In genomic region chr3:140313795-140314194, GRCm38 (mm10) we compare ENCODE assay signal across 21 mouse cellular contexts.
DNase-seq lines count a peak whose midpoint lies in the region; ATAC-seq lines count a peak whose summit lies in the region.
"Had no signal": no experiment of that assay in that cellular context is flagged by ENCODE, and none has a peak within 500 bp of the region (broad histone marks: within the 10 kb centered on the region; RNA-seq: fewer than 3 reads in every experiment).

No protein-coding gene starts in this region.

- no peaks in the 10 kb centered on the region for H3K9me3 ChIP-seq in embryonic facial prominence, embryonic 14.5 days (ENCODE audit: control insufficient read depth, low read length)
- no peaks in the 10 kb centered on the region for H3K9me3 ChIP-seq in embryonic facial prominence, embryonic 10.5 days
- H3K9me3 ChIP-seq in heart, embryonic 15.5 days (replicated peaks), result no peaks in the 10 kb centered on the region
- H3K9me3 ChIP-seq in forebrain, embryonic 14.5 days (replicated peaks; ENCODE audit: control insufficient read depth, low read length), result no peaks in the 10 kb centered on the region
- H3K9me3 ChIP-seq: embryonic facial prominence, embryonic 12.5 days; hindbrain, embryonic 10.5 days; limb, embryonic 13.5 days; liver, embryonic 13.5 days; lung, embryonic 15.5 days; neural tube, embryonic 12.5 days had no signal

- peak; percentile 51 for DNase-seq in embryonic facial prominence, embryonic 14.5 days (ENCODE audit: low spot score)
- no peak for DNase-seq in embryonic facial prominence, embryonic 10.5 days (ENCODE audit: low spot score)
- DNase-seq in heart, postnatal 25 days (ENCODE audit: low spot score), result no peak
- DNase-seq in left cerebral cortex, postnatal 4 days, result peak; percentile 12
- DNase-seq in left cerebral cortex, postnatal 36 days (ENCODE audit: low spot score in 2 of 2), result no peak
- DNase-seq in forebrain, embryonic 14.5 days (ENCODE audit: low spot score), result peak; percentile 72
- no peak for DNase-seq in gastrocnemius, adult 18-20 months (ENCODE audit: low spot score)
- DNase-seq: adrenal gland, postnatal 25 days; cerebellum, adult 2 months; gastrocnemius, postnatal 36 days; kidney, adult 8-10 months; kidney, postnatal 36 days; liver, embryonic 13.5 days; thymus, postnatal 14 days had no signal

- H3K4me1 ChIP-seq in embryonic facial prominence, embryonic 14.5 days (ENCODE audit: control insufficient read depth, insufficient read depth, low read length), result no peaks in the 10 kb centered on the region
- H3K4me1 ChIP-seq in embryonic facial prominence, embryonic 10.5 days, result no peaks in the 10 kb centered on the region
- H3K4me1 ChIP-seq in heart, embryonic 15.5 days (replicated peaks), result peaks cover 4% of the 10 kb centered on the region
- H3K4me1 ChIP-seq in forebrain, embryonic 14.5 days (ENCODE audit: control insufficient read depth, insufficient read depth, low read length), result no peaks in the 10 kb centered on the region
- H3K4me1 ChIP-seq: embryonic facial prominence, embryonic 12.5 days; hindbrain, embryonic 10.5 days; limb, embryonic 13.5 days; liver, embryonic 13.5 days; lung, embryonic 15.5 days; neural tube, embryonic 12.5 days had no signal

- no peak overlapping the region for H3K4me3 ChIP-seq in embryonic facial prominence, embryonic 14.5 days (ENCODE audit: low read depth, low read length)
- no peak overlapping the region for H3K4me3 ChIP-seq in embryonic facial prominence, embryonic 10.5 days
- H3K4me3 ChIP-seq in heart, embryonic 15.5 days, result no peak overlapping the region
- no peak overlapping the region for H3K4me3 ChIP-seq in forebrain, embryonic 14.5 days (ENCODE audit: low read depth, low read length)
- H3K4me3 ChIP-seq: embryonic facial prominence, embryonic 12.5 days; hindbrain, embryonic 10.5 days; limb, embryonic 13.5 days; liver, embryonic 13.5 days; lung, embryonic 15.5 days; neural tube, embryonic 12.5 days had no signal

- no peak overlapping the region for H3K9ac ChIP-seq in embryonic facial prominence, embryonic 14.5 days (ENCODE audit: low read depth, low read length)
- no peak overlapping the region for H3K9ac ChIP-seq in heart, embryonic 15.5 days
- H3K9ac ChIP-seq in forebrain, embryonic 14.5 days (ENCODE audit: low read length), result no peak overlapping the region
- H3K9ac ChIP-seq: embryonic facial prominence, embryonic 12.5 days; limb, embryonic 13.5 days; liver, embryonic 13.5 days; lung, embryonic 15.5 days; neural tube, embryonic 12.5 days had no signal

- H3K4me2 ChIP-seq in embryonic facial prominence, embryonic 14.5 days (ENCODE audit: low read depth, low read length), result no peak overlapping the region
- H3K4me2 ChIP-seq in heart, embryonic 15.5 days, result peak overlapping the region; percentile 6; the same call in 1 of the 2 replicates
- no peak overlapping the region for H3K4me2 ChIP-seq in forebrain, embryonic 14.5 days (ENCODE audit: low read length)
- H3K4me2 ChIP-seq: embryonic facial prominence, embryonic 12.5 days; limb, embryonic 13.5 days; liver, embryonic 13.5 days; lung, embryonic 15.5 days; midbrain, embryonic 11.5 days; neural tube, embryonic 12.5 days had no signal

- no peak; the same call in 1 of the 2 replicates for ATAC-seq in embryonic facial prominence, embryonic 14.5 days (ENCODE audit: low read depth)
- ATAC-seq in heart, embryonic 15.5 days (replicated peaks; ENCODE audit: insufficient number of reproducible peaks, insufficient read depth, low FRiP score, low read depth), result peak; percentile 43; the same call in 1 of the 2 replicates
- peak; percentile 62 for ATAC-seq in forebrain, embryonic 14.5 days

- no peaks in the 10 kb centered on the region for H3K27me3 ChIP-seq in embryonic facial prominence, embryonic 14.5 days (replicated peaks; ENCODE audit: control insufficient read depth, insufficient read depth, low read length)
- no peaks in the 10 kb centered on the region for H3K27me3 ChIP-seq in embryonic facial prominence, embryonic 10.5 days (replicated peaks; ENCODE audit: low read depth, poor library complexity, severe bottlenecking)
- peaks cover 4% of the 10 kb centered on the region; the same call in 1 of the 2 replicates for H3K27me3 ChIP-seq in heart, embryonic 15.5 days
- H3K27me3 ChIP-seq in forebrain, embryonic 14.5 days (replicated peaks; ENCODE audit: control insufficient read depth, insufficient read depth, low read length), result no peaks in the 10 kb centered on the region
- H3K27me3 ChIP-seq: embryonic facial prominence, embryonic 12.5 days; limb, embryonic 13.5 days; liver, embryonic 13.5 days; lung, embryonic 15.5 days; neural tube, embryonic 12.5 days had no signal

- no peaks in the 10 kb centered on the region for H3K36me3 ChIP-seq in embryonic facial prominence, embryonic 14.5 days (ENCODE audit: control insufficient read depth, insufficient read depth, low read length)
- H3K36me3 ChIP-seq in embryonic facial prominence, embryonic 10.5 days (replicated peaks), result no peaks in the 10 kb centered on the region
- H3K36me3 ChIP-seq in heart, embryonic 15.5 days, result no peaks in the 10 kb centered on the region
- no peaks in the 10 kb centered on the region for H3K36me3 ChIP-seq in forebrain, embryonic 14.5 days (ENCODE audit: control insufficient read depth, insufficient read depth, low read length)
- H3K36me3 ChIP-seq: embryonic facial prominence, embryonic 12.5 days; hindbrain, embryonic 10.5 days; limb, embryonic 13.5 days; liver, embryonic 13.5 days; lung, embryonic 15.5 days; neural tube, embryonic 12.5 days had no signal

- 30% methylated on average over 2 of the region's 2 CpGs for WGBS in embryonic facial prominence, embryonic 14.5 days
- 63% methylated on average over 2 of the region's 2 CpGs for WGBS in embryonic facial prominence, embryonic 10.5 days
- 16% methylated on average over 2 of the region's 2 CpGs for WGBS in heart, embryonic 15.5 days
- WGBS in forebrain, embryonic 14.5 days, result 38% methylated on average over 2 of the region's 2 CpGs

- H3K27ac ChIP-seq in embryonic facial prominence, embryonic 14.5 days (replicated peaks; ENCODE audit: low read depth, low read length), result no peak overlapping the region
- no peak overlapping the region for H3K27ac ChIP-seq in embryonic facial prominence, embryonic 10.5 days (replicated peaks)
- H3K27ac ChIP-seq in heart, embryonic 15.5 days, result no peak overlapping the region
- H3K27ac ChIP-seq in forebrain, embryonic 14.5 days (ENCODE audit: low read depth, low read length), result no peak overlapping the region
- H3K27ac ChIP-seq: embryonic facial prominence, embryonic 12.5 days; hindbrain, embryonic 10.5 days; limb, embryonic 13.5 days; liver, embryonic 13.5 days; lung, embryonic 15.5 days; neural tube, embryonic 12.5 days had no signal

- intact Hi-C loops in heart, postnatal 25 days (cut with DNase I), result no loop called here
- intact Hi-C loops in left cerebral cortex, postnatal 4 days (cut with DNase I), result no loop called here
- intact Hi-C loops in left cerebral cortex, postnatal 36 days (cut with DNase I), result no loop called here

Comparison
In these comparisons a context has a peak if more than half of its experiments do, and no peak if none do; other contexts are left out.
1. DNase-seq: peak in embryonic facial prominence, embryonic 14.5 days (single experiment), left cerebral cortex, postnatal 4 days (single experiment) and forebrain, embryonic 14.5 days (single experiment); none in embryonic facial prominence, embryonic 10.5 days (single experiment), heart, postnatal 25 days (single experiment), left cerebral cortex, postnatal 36 days (0 of 2) and gastrocnemius, adult 18-20 months (single experiment).